Mouse (Mus musculus) embryonic fibroblast, embryonic 13.5 days (primary cell): ENCODE data around the gene Ramp3. TPM values are rescaled to one million over a fixed set of nuclear protein-coding genes. Genes with fewer than 3 reads are reported as not detected.

ENCODE experiments used
- H3K27ac ChIP-seq: 2 replicates; pipeline ENCODE4 v1.5.1; 2012; ENCODE audit warnings: low read length, control low read depth, inconsistent platforms; ENCODE audit not compliant: insufficient read depth
- H3K4me1 ChIP-seq: 2 replicates; pipeline ENCODE4 v1.6.1; 2011; ENCODE audit warnings: low read length; ENCODE audit not compliant: control insufficient read depth, insufficient read depth
- H3K4me3 ChIP-seq: 2 replicates; pipeline ENCODE4 v1.5.1; 2011; ENCODE audit warnings: mild to moderate bottlenecking, control low read depth, low read length; ENCODE audit not compliant: insufficient read depth
- CTCF ChIP-seq: IDR thresholded peaks from 2 replicates; pipeline ENCODE4 v1.5.1; 2011; ENCODE audit warnings: mild to moderate bottlenecking, control low read depth, low read length, moderate library complexity, borderline replicate concordance; ENCODE audit not compliant: insufficient read depth
- POLR2A ChIP-seq: IDR thresholded peaks from 2 replicates; pipeline ENCODE4 v1.6.1; 2011; ENCODE audit warnings: low read depth, mild to moderate bottlenecking, control low read depth, low read length, moderate library complexity
- polyA plus RNA-seq: library from polyadenylated mRNA; stranded (reverse); fragments of >200 nt; gene quantifications from 2 replicates; pipeline ENCODE4 v1.2.4, GENCODE M21; 2011; ENCODE audit warnings: low read depth; ENCODE audit not compliant: missing spikeins, insufficient read length

Ramp3 gene
- 6.7 and 14.5 TPM in 2 replicates for polyA plus RNA-seq

GRCm38 (mm10) chr11:6658271-6658670 is at the start of gene Ramp3:
TSS of gene Ramp3 (plus strand) at chr11:6658521.
- peak within 1 kb of the TSS; percentile 37 for H3K4me3 ChIP-seq
- TF ChIP-seq POLR2A (no peak), CTCF (no peak)
- no peak within 1 kb of the TSS for H3K27ac ChIP-seq
- H3K4me1 ChIP-seq, result no peaks in the 10 kb centered on the region

- H3K27ac ChIP-seq, result no peak overlapping the region
- TF ChIP-seq CTCF (no peak), POLR2A (no peak)
- H3K4me3 ChIP-seq, result no peak overlapping the region
- H3K4me1 ChIP-seq, result no peaks in the 10 kb centered on the region
Measured at GRCm38 (mm10) chr11:6615250-6616205, 42.8 kb upstream of the Ramp3 start.

DNA sequence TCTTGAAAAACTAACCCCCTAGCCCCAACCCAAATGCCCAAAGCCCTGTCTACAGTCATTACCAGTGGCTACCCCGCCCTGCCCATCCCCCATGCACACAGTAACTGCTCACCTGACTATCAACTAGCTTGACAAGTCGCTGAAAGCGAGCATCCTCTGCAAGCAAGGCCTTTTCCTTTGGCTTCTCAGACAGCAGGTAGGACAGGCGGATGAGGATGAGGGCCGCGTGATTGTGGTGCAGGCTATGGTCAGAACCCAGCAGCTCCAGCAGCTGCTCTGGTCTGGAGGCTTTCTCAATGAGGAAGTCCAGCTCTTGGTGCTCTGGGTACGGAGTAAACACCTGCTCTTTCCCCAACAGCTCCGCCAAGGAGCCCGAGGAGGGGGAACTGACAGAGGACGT is 34.6 kb upstream of the Ramp3 start:
- no peak overlapping the region for H3K27ac ChIP-seq
- H3K4me3 ChIP-seq, result peak overlapping the region; percentile 78; the same call in 1 of the 2 replicates
- H3K4me1 ChIP-seq, result peaks cover 3% of the 10 kb centered on the region; the same call in 1 of the 2 replicates
- TF ChIP-seq CTCF, result no peak
- TF ChIP-seq POLR2A, result no peak

DNA sequence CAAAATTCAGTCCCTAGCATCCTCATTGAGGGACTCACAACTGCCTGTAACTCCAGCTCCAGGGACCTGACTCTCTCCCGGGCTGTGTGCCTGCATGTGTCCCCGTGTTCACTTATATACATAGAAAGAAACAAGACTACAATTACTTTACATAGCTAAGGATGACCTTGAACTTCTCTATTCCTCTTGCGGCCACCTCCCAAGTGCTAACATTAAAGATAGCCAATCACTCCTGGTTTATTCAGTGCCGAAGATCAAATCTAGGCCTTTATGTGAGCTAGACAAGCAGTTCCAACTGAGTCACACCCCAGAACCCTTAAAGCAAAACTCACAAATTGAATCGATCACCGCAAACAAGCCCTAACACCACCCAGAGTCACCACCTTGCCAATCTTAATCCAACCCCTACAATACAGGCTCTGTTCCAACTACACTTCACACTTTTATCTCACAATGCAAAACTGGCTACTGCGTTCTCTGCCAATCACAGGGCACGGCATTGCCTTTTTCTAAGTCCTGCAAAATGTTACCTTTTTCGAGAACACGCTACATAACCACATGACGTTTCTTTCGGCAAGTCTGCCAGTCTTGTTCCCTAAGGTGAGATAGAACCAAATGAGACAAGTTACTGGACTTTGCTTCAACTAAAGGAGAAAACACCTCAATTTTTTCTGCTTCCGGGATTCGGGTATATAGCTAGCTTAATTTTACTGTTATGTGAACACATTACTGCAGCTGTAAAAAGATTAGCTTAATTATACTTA is 33.5 kb upstream of the Ramp3 start:
- TF ChIP-seq CTCF (no peak), POLR2A (no peak)
- Histone ChIP-seq H3K27ac (no peak overlapping the region), H3K4me3 (peak overlapping the region; percentile 78), H3K4me1 (peaks cover 3% of the 10 kb centered on the region; the same call in 1 of the 2 replicates)

DNA sequence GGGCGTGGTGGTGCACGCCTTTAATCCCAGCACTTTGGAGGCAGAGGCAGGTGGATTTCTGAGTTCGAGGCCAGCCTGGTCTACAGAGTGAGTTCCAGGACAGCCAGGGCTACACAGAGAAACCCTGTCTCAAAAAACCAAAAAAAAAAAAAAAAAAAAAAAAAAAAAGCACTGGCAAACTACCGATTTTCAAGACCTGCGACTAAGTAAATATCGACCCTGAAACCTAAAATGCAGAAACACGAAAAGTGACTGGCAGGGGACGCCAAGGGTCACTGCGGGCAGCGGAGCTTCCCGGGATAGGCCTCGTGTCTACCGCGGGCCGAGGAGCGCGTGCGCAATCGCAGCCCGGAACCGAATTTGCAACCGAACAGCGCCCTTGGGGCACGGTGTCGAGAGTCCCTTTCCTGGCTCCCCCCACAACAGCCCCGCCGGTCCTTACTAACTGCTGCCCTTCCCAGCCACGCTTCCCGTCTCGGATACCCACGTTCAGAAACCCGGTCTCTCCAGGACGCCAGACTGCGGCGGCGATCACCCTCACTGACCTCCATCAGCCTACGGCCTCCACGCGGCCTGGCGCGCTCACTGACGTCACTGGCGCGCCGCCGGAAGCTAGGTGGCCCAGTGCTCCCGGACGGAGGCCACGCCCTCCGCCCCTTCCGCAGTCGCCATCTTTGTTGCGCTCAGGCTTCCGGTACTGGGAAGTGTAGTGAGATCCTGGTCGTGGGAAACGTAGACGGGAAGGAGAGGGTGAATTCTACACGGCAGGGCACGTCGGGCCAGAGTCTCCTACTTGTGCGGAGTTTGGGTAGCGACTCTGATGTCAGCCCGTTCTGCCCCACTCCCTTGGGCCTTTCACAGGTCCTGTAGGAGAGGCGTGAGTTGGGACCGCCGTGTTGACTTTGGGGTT is 32.6 kb upstream of the Ramp3 start, which contains the start of gene Tbrg4:
Gene Tbrg4 (minus strand): TSS at position 590 of the 910 bp plus-strand sequence.
- peaks cover 3% of the 10 kb centered on the region; the same call in 1 of the 2 replicates for H3K4me1 ChIP-seq
- TF ChIP-seq CTCF, result no peak
- peak; percentile 97 for TF ChIP-seq POLR2A
- H3K4me3 ChIP-seq, result peak within 1 kb of the TSS; percentile 78
- H3K27ac ChIP-seq, result peak within 1 kb of the TSS; percentile 70

DNA sequence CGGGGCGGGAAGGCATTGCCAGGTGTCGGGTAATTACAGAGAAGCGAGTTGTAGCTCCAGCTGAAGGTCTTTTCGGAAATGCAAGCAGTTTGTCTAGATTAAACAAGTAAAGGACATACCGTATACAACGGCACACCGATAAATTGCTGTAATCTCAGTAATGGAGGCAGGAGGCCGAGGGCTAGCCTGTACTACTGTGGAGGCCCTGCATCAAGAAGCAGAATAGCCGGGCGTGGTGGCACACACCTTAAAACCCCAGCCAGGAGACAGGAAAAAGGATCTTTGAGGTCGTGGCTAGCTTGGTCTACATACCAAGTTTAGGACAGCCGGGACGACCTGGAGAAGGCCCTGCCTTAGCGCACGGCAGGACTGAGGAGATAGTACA is 31.9 kb upstream of the Ramp3 start:
- TF ChIP-seq CTCF (no peak), POLR2A (peak; percentile 52; the same call in 1 of the 2 replicates)

GRCm38 (mm10) chr11:6627731-6628130 is 30.6 kb upstream of the Ramp3 start:
- Histone ChIP-seq H3K4me1 (peaks cover 3% of the 10 kb centered on the region; the same call in 1 of the 2 replicates), H3K4me3 (no peak overlapping the region), H3K27ac (no peak overlapping the region)
- TF ChIP-seq CTCF (no peak), POLR2A (peak; percentile 20; the same call in 1 of the 2 replicates)

More for the DNA sequence above, 31.9 kb upstream of the Ramp3 start:
- H3K4me1 ChIP-seq, result peaks cover 3% of the 10 kb centered on the region; the same call in 1 of the 2 replicates
- peak overlapping the region; percentile 70 for H3K27ac ChIP-seq
- peak overlapping the region; percentile 78 for H3K4me3 ChIP-seq

- TF ChIP-seq CTCF (peak; percentile 64; the same call in 1 of the 2 replicates), POLR2A (no peak; the same call in 1 of the 2 replicates)
- no peak overlapping the region for H3K4me3 ChIP-seq
- peaks cover 3% of the 10 kb centered on the region; the same call in 1 of the 2 replicates for H3K4me1 ChIP-seq
- no peak overlapping the region for H3K27ac ChIP-seq
Measured at GRCm38 (mm10) chr11:6628568-6628967, 29.8 kb upstream of the Ramp3 start.
